Mouse (Mus musculus) heart, postnatal 0 days (tissue): ENCODE results near the gene Fbxo33. TPM values are rescaled to one million over a fixed set of nuclear protein-coding genes. Genes with fewer than 3 reads are reported as not detected.

ENCODE experiments used
- ATAC-seq: fragments of 200-750 bp; cut with Nextera tagmentation; 2 replicates; pipeline ENCODE4 v1.8.0; 2017; ENCODE audit warnings: low read depth, moderate number of reproducible peaks, moderate library complexity; ENCODE audit not compliant: insufficient read depth
- DNase-seq: peaks from one replicate; pipeline ENCODE4 v3.0.0-alpha.2; 2016; ENCODE audit warnings: low spot score
- H3K27ac ChIP-seq: fragments of 300-500 bp; sonication (generic); 2 replicates; pipeline ENCODE4 v1.5.1; 2014; ENCODE audit warnings: low read depth, mild to moderate bottlenecking
- H3K27me3 ChIP-seq: fragments of 300-500 bp; sonication (generic); 2 replicates; pipeline ENCODE4 v1.6.1; 2014; ENCODE audit warnings: low read length, mixed read lengths; ENCODE audit not compliant: control insufficient read depth, insufficient read depth
- H3K36me3 ChIP-seq: fragments of 300-500 bp; sonication (generic); replicated peaks from 2 replicates; pipeline ENCODE4 v1.6.1; 2014; ENCODE audit warnings: low read length, mixed read lengths; ENCODE audit not compliant: control insufficient read depth, insufficient read depth
- H3K4me1 ChIP-seq: fragments of 300-500 bp; sonication (generic); 2 replicates; pipeline ENCODE4 v1.6.1; 2014; ENCODE audit warnings: antibody characterized with exemption; ENCODE audit not compliant: control insufficient read depth, insufficient read depth
- H3K4me2 ChIP-seq: fragments of 300-500 bp; sonication (generic); 2 replicates; pipeline ENCODE4 v1.6.1; 2014; ENCODE audit warnings: low read depth, mild to moderate bottlenecking, low read length, moderate library complexity
- H3K4me3 ChIP-seq: fragments of 300-500 bp; sonication (generic); 2 replicates; pipeline ENCODE4 v1.5.1; 2014; ENCODE audit warnings: low read depth, low read length
- H3K9ac ChIP-seq: fragments of 300-500 bp; sonication (generic); replicated peaks from 2 replicates; pipeline ENCODE4 v1.6.1; 2014; ENCODE audit warnings: low read depth, low read length, mixed read lengths
- H3K9me3 ChIP-seq: fragments of 300-500 bp; sonication (generic); replicated peaks from 2 replicates; pipeline ENCODE4 v1.6.1; 2016; ENCODE audit warnings: low read length; ENCODE audit not compliant: control insufficient read depth
- CTCF ChIP-seq: IDR thresholded peaks from 2 replicates; pipeline ENCODE4 v1.5.1; 2016; ENCODE audit warnings: antibody characterized with exemption, control low read depth, low read depth
- EP300 ChIP-seq: IDR thresholded peaks from 2 replicates; pipeline ENCODE4 v1.6.1; 2016; ENCODE audit warnings: antibody characterized with exemption, low read depth
- WGBS: fragments of 180-500 bp; shearing (Covaris S2); extraction: QIAGEN DNeasy Blood & Tissue Kit; methylation state at CpG from one replicate; pipeline ENCODE4 v1.1.7; 2014; 5-methylcytosine and 5-hydroxymethylcytosine counted together
- polyA plus RNA-seq: library from polyadenylated mRNA; unstranded; fragments of >200 nt; fragmentation: Nextera tagmentation; extraction: Ambion mirVana; gene quantifications from 2 replicates; pipeline ENCODE4 v1.2.1, GENCODE M21; 2015
- total RNA-seq: library from RNA; depleted of rRNA; stranded (reverse); fragments of >200 nt; gene quantifications from 2 replicates; pipeline ENCODE4 v1.2.3, GENCODE M21; 2014; ENCODE audit warnings: low replicate concordance

The Fbxo33 gene
- total and polyA plus RNA-seq, 2 experiments from 2014 or later = 3.6 to 9.7 TPM

DNA sequence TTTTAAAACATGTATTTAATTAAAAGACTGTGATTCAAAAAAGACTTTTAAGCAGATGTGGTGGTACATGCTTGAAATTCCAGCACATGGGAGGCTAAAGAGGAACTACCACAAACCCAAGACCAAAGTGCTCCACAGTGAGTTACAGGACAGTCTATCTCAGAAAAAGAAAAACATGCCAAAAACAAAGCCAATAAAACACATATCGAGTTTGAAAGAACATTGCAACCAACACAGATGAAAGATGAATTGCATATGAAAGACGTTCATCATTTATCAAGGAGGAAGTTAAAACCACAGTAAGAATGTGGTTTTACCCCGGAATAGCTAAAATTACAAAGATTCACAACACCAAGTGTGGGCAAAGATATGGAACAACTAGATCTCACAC, 12.5 kb downstream of the Fbxo33 start:
- WGBS = 68% methylated on average over 3 of the region's 3 CpGs
- H3K4me3 ChIP-seq = no peak overlapping the region
- H3K4me2 ChIP-seq = no peak overlapping the region
- no peak for ATAC-seq
- H3K27ac ChIP-seq = peak overlapping the region; percentile 48; the same call in 1 of the 2 replicates
- DNase-seq = no peak
- TF ChIP-seq EP300 = no peak
- no peaks in the 10 kb centered on the region for H3K9me3 ChIP-seq
- no peak overlapping the region for H3K9ac ChIP-seq
- H3K27me3 ChIP-seq = no peaks in the 10 kb centered on the region
- peaks cover 17% of the 10 kb centered on the region for H3K36me3 ChIP-seq
- H3K4me1 ChIP-seq = peaks cover 13% of the 10 kb centered on the region

DNA sequence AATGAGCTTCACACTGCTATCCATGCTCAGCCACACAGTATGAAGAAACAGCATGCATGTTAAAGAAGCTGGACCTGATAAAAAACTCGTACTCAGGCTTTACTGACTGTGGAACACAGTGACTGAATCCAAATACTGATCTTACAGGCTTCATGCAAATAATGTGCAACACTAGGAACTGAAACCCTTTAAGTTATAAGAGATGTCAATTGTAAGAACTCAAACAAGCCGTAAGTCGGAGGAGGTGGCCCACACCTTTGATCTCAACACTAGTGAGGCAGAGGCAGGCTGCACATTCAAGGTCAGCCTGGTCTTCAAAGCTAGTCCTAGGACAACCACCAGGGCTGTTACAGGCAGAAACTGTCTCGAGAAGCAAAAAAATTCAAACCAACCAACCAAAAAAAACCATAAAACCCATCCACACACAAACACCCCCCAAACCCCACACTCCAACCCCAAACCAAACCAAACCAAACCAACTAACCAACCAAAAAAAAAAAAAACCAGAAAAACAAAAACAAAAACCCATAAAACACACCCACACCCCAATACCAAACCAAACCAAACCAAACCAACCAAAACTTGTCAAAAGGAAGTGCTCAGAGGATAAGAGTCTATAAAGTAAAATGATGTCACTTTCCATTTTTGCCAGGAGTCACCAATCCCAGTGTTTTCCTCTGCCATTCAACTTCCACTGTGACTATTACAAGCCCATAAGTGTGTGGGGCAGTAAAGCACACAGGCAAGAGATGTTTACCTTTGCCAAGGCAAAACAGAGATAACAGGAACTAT, 13.1 kb downstream of the Fbxo33 start:
- H3K4me1 ChIP-seq = peaks cover 13% of the 10 kb centered on the region
- H3K4me3 ChIP-seq = no peak overlapping the region
- DNase-seq (no peak), ATAC-seq (peak; percentile 27; the same call in 1 of the 2 replicates)
- no peak overlapping the region for H3K9ac ChIP-seq
- TF ChIP-seq CTCF = no peak
- TF ChIP-seq EP300 = no peak
- no peaks in the 10 kb centered on the region for H3K9me3 ChIP-seq
- H3K27me3 ChIP-seq = no peaks in the 10 kb centered on the region
- no peak overlapping the region for H3K4me2 ChIP-seq
- peaks cover 18% of the 10 kb centered on the region for H3K36me3 ChIP-seq
- WGBS = 78% methylated on average over 4 of the region's 4 CpGs
- H3K27ac ChIP-seq = peak overlapping the region; percentile 48

DNA sequence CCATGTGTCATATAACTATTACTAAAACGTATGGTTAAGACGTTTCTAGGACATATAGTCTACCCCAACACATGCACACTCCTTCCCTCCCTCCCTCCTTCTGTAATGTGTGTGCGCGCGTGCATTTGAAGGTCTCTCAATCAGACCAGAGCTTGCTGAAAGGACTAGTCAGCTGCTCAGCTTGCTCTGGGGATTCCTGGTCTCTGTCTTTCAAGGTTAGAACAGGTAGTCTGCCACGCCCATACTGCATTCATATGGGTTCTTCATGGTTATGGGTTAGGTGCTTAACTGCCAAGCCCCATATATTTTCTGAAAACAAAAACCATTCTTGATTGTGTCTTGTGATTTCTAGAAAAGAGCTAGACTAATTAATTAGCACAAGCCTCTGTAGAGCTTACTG, 14.0 kb downstream of the Fbxo33 start:
- peaks cover 13% of the 10 kb centered on the region for H3K4me1 ChIP-seq
- DNase-seq (no peak), ATAC-seq (no peak)
- no peak overlapping the region for H3K4me2 ChIP-seq
- no peak overlapping the region for H3K9ac ChIP-seq
- TF ChIP-seq CTCF (no peak), EP300 (no peak)
- no peak overlapping the region for H3K4me3 ChIP-seq
- no peak overlapping the region for H3K27ac ChIP-seq
- no peaks in the 10 kb centered on the region for H3K27me3 ChIP-seq
- 91% methylated on average over 6 of the region's 6 CpGs for WGBS
- H3K9me3 ChIP-seq = no peaks in the 10 kb centered on the region
- H3K36me3 ChIP-seq = peaks cover 21% of the 10 kb centered on the region

DNA sequence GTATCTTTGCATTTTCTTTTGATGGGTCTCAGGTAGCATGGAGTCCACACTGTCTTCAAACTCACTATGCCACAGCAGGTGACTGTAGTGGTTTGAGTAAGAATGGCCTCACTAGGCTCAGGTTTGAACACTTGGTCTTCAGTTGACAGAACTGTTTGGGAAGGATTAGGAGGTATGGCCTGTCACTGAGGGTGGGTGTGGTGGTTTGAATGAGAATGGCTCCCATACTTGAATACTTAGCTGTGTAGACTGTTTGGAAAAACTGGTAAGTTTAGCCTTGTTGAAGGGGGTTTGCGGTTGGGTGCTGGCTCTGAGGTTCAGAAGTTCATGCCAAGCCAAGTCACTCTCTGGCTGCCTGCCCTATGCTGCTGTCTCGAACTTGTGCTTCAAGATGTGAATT, 20.2 kb downstream of the Fbxo33 start:
- TF ChIP-seq CTCF (no peak), EP300 (no peak)
- Histone ChIP-seq H3K9ac (no peak overlapping the region), H3K27me3 (no peaks in the 10 kb centered on the region), H3K36me3 (peaks cover 33% of the 10 kb centered on the region), H3K9me3 (no peaks in the 10 kb centered on the region), H3K4me2 (no peak overlapping the region), H3K27ac (no peak overlapping the region), H3K4me3 (no peak overlapping the region), H3K4me1 (0 out of 2 replicates have a peak, but pooled peaks cover 7% of the 10 kb centered on the region)
- DNase-seq (no peak), ATAC-seq (no peak)
- WGBS = 78% methylated on average over 2 of the region's 2 CpGs

DNA sequence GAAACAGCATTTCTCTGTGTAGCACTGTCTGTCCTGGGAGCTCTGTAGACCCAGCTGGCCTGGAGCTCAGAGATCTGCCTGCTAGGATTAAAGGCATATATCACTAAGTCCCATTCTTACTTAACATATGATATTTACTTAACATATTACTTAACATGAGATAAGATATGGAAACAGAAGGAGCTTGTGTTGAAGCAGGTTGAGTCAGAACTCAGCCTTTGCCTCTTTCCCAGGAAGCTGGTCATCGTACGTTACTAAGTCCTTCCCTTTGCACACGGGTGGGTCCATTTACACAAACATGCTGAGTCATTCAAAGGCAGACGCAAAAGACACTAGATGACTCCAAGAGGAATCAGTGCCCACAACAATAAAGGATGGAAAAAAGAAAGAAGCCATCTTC, 20.8 kb downstream of the Fbxo33 start:
- WGBS = 55% methylated on average over 4 of the region's 4 CpGs
- Histone ChIP-seq H3K36me3 (peaks cover 28% of the 10 kb centered on the region), H3K4me2 (no peak overlapping the region), H3K27ac (no peak overlapping the region), H3K27me3 (no peaks in the 10 kb centered on the region), H3K9ac (no peak overlapping the region), H3K4me1 (0 out of 2 replicates have a peak, but pooled peaks cover 7% of the 10 kb centered on the region), H3K4me3 (no peak overlapping the region), H3K9me3 (no peaks in the 10 kb centered on the region)
- TF ChIP-seq EP300 (no peak), CTCF (no peak)
- no peak for DNase-seq
- no peak for ATAC-seq

DNA sequence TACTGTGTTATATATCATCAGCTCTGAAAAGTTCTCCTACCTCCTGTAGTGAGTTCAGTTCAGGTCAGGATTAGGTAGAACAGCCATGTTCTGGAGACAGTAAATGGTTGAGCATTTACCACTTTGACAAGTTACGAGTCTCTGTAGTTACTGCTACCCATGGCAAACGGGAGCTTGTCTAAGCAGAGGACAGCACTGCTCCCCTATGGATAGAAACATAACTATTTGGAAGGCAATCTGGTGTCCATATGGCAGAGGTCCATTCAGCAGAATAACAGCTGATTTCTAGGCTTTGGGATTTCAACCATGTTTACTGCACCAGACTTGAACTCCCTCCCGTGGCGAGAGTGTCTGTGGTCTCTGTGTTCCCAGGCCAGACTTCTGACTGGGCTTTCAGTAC, 23.6 kb downstream of the Fbxo33 start:
- no peak for TF ChIP-seq EP300
- TF ChIP-seq CTCF = no peak
- Histone ChIP-seq H3K36me3 (peaks cover 24% of the 10 kb centered on the region), H3K27me3 (no peaks in the 10 kb centered on the region), H3K9ac (no peak overlapping the region), H3K4me1 (0 out of 2 replicates have a peak, but pooled peaks cover 7% of the 10 kb centered on the region), H3K4me2 (no peak overlapping the region), H3K9me3 (no peaks in the 10 kb centered on the region), H3K27ac (no peak overlapping the region), H3K4me3 (no peak overlapping the region)
- ATAC-seq = no peak
- DNase-seq = no peak
- WGBS = 95% methylated on average over 4 of the region's 4 CpGs
